Mouse (Mus musculus) E14TG2a.4 (cell line): ENCODE data around the gene Cadm2.

Experiments
- H3K27me3 ChIP-seq: 2 replicates; pipeline ENCODE4 v1.6.1; 2014; ENCODE audit warnings: low read length, control low read depth; ENCODE audit not compliant: insufficient read depth
- H3K36me3 ChIP-seq: 2 replicates; pipeline ENCODE4 v1.6.1; 2014; ENCODE audit warnings: low read length, control low read depth; ENCODE audit not compliant: insufficient read depth
- H3K4me1 ChIP-seq: replicated peaks from 2 replicates; pipeline ENCODE4 v1.6.1; 2014; ENCODE audit warnings: low read depth, low read length, control low read depth
- H3K4me3 ChIP-seq: replicated peaks from 2 replicates; pipeline ENCODE4 v1.5.1; 2014; ENCODE audit warnings: mild to moderate bottlenecking, low read length
- H3K9me3 ChIP-seq: 2 replicates; pipeline ENCODE4 v1.6.1; 2014; ENCODE audit warnings: low read length, control low read depth
- CTCF ChIP-seq: conservative IDR thresholded peaks from 2 replicates; pipeline ENCODE4 v1.5.1; 2014; ENCODE audit warnings: low read length
- NANOG ChIP-seq: IDR thresholded peaks from 2 replicates; pipeline ENCODE4 v1.6.1; 2014; ENCODE audit warnings: borderline replicate concordance, low read length, mixed read lengths
- POU5F1 ChIP-seq: IDR thresholded peaks from 2 replicates; pipeline ENCODE4 v1.6.1; 2014; ENCODE audit warnings: low read length, borderline replicate concordance

Cadm2 gene

DNA sequence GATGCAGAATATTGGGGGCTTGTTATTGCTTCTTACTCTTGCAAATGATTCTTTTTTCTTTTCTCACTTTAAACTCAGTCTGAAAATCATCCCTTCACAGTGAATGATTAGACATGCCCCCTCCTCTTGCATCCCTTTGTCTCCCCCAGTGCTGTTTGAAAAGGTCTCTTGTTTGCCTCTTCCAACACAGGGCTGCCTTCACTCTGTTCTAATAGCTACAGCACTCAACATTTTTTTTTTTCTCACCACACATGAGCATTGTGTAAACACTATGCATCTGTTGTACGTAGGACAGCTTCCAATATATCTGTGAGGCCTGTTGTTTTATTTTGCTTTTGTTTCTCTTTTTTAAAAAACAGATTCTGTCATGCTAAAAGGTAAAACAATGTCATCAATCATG is 695.2 kb downstream of the Cadm2 start:
- Histone ChIP-seq H3K27me3 (no peaks in the 10 kb centered on the region), H3K4me1 (no peaks in the 10 kb centered on the region), H3K36me3 (no peaks in the 10 kb centered on the region), H3K9me3 (no peaks in the 10 kb centered on the region), H3K4me3 (no peak overlapping the region)
- TF ChIP-seq POU5F1: no peak
- TF ChIP-seq CTCF: no peak
- no peak for TF ChIP-seq NANOG

DNA sequence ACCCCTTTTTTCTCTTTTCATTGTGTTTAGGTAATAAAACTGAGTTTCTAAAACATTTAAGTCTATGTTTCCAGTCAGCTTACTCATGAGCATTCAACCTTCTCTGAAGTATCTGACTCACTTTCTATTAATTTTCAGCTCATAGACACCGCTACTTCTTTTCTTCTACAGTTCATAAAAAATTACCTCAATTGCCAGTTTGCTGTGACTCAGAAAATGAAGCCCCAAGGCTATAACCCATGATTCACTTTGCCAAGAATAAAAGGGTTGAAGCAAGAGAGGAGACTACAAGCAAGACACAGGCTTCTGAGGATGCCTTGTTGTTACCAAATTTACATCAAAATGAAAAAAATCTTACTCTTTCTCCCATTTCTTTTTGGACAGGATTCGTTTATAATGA is 698.0 kb downstream of the Cadm2 start:
- Histone ChIP-seq H3K9me3 (no peaks in the 10 kb centered on the region), H3K4me1 (no peaks in the 10 kb centered on the region), H3K36me3 (no peaks in the 10 kb centered on the region), H3K4me3 (no peak overlapping the region), H3K27me3 (no peaks in the 10 kb centered on the region)
- TF ChIP-seq CTCF (no peak), NANOG (no peak), POU5F1 (no peak)

DNA sequence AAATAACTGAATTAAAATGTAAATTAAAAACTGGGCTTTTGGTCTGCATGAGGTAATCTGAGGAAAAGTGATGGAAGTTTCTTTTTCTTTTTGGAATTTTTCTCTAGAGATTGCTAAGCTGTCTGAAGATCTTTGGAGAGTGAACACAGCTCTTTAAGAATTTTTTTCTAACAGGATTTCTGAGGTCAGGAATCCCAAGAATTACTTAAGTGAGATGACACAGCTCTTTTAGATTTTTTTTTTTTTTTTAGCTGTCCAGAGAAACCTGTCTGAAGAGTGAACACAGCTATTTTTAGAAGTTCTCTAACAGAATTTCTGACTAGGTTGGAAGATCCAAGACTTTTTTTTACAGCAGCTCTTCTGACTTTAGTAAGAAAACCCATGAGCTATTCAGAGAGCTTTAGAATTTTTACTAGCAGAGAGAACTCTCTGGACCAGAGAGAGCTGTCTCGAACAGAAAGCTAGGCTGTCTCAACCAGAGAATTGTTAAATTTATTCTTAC is 699.2 kb downstream of the Cadm2 start:
- TF ChIP-seq NANOG (no peak), CTCF (no peak), POU5F1 (no peak)
- Histone ChIP-seq H3K36me3 (no peaks in the 10 kb centered on the region), H3K4me3 (no peak overlapping the region), H3K9me3 (no peaks in the 10 kb centered on the region), H3K4me1 (no peaks in the 10 kb centered on the region), H3K27me3 (no peaks in the 10 kb centered on the region)

DNA sequence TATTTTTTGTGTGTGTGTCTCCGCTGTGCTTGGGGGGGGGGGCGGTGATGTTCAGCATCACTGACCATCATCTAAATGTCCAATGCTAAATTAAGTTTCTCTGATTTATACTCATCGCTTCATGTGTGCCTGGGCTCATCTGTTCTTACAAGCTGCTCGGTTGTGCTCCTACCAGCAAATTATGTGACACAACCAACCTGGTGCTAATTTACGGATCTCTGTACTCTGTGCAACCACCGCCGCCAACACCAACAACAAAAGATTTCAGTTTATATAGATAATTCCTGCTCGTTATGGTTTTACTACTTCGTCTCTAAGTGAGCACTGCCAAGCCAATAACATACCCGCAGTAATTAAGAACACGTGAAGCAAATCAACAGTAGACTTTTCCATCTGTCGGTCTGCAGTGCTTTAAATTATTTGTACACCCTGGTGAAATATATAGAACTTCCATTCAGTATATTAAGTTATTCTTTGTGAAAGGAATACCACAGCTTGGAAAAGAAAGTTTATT is 700.8 kb downstream of the Cadm2 start:
- no peaks in the 10 kb centered on the region for H3K36me3 ChIP-seq
- no peaks in the 10 kb centered on the region for H3K4me1 ChIP-seq
- H3K4me3 ChIP-seq: no peak overlapping the region
- TF ChIP-seq POU5F1: no peak
- TF ChIP-seq CTCF: no peak
- no peak for TF ChIP-seq NANOG
- no peaks in the 10 kb centered on the region for H3K9me3 ChIP-seq
- H3K27me3 ChIP-seq: no peaks in the 10 kb centered on the region

DNA sequence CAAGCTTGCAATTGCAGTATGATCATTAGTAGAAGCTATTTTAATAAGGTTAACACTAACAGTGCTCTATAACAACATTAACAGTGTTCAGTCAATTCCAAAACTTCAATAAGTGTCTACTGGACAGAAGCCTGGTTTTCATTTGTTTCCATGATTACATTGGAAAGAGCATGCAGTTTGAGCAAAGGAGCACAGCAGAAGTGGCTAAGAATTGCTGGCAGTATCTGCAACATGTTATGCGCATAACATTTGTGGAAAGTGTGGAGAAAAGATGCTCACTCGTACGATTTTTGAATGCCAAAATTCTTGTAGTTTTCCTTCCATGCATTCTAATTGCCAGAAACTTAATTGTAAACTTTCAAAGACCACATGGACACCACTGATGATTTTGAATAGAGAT is 718.9 kb downstream of the Cadm2 start:
- TF ChIP-seq NANOG (no peak), POU5F1 (no peak)
- Histone ChIP-seq H3K36me3 (no peaks in the 10 kb centered on the region), H3K4me3 (no peak overlapping the region), H3K9me3 (no peaks in the 10 kb centered on the region), H3K27me3 (no peaks in the 10 kb centered on the region), H3K4me1 (no peaks in the 10 kb centered on the region)

DNA sequence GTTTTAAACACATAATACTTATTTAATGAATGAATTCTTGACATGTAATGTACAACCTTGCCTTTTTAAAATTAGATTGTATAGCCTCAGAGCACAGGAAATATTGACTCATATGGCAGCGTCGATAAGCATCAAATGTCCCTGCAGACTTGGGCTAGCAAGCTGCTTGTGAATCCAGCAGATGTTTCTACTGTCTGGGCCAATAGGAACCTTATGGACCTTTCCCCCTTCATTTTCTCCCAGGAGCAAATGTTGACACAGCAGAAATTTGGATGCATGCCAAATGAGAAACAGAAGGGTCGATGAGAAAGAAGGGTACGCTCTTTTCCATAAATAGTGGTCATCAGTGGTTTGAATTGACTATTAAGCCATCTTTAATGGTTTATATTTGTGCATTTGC is 720.0 kb downstream of the Cadm2 start:
- Histone ChIP-seq H3K9me3 (no peaks in the 10 kb centered on the region), H3K4me1 (no peaks in the 10 kb centered on the region), H3K4me3 (no peak overlapping the region), H3K36me3 (no peaks in the 10 kb centered on the region), H3K27me3 (no peaks in the 10 kb centered on the region)
- TF ChIP-seq CTCF (no peak), POU5F1 (no peak), NANOG (no peak)

DNA sequence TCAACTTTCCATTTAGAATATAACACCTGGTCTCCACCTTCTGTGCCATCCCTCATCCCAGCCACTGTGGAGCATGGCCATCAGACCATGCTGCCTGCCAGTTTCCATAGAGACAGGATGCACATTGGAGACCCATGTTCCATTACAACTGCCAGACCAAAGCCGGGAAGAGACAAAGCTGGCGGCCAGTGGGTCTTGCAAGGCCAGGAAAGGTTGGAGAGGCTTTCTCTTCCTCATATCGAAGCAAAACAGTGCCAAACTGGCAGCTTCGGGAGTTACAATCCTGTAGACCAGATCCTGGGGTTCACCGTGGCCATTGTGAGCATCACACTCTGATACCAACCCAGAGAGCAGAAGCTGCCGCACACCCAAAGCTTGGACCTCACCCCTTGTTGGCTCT is 728.3 kb downstream of the Cadm2 start:
- H3K4me1 ChIP-seq: no peaks in the 10 kb centered on the region
- H3K36me3 ChIP-seq: no peaks in the 10 kb centered on the region
- H3K27me3 ChIP-seq: no peaks in the 10 kb centered on the region
- H3K4me3 ChIP-seq: no peak overlapping the region
- no peaks in the 10 kb centered on the region for H3K9me3 ChIP-seq
- no peak for TF ChIP-seq POU5F1
- TF ChIP-seq NANOG: no peak
- TF ChIP-seq CTCF: no peak

DNA sequence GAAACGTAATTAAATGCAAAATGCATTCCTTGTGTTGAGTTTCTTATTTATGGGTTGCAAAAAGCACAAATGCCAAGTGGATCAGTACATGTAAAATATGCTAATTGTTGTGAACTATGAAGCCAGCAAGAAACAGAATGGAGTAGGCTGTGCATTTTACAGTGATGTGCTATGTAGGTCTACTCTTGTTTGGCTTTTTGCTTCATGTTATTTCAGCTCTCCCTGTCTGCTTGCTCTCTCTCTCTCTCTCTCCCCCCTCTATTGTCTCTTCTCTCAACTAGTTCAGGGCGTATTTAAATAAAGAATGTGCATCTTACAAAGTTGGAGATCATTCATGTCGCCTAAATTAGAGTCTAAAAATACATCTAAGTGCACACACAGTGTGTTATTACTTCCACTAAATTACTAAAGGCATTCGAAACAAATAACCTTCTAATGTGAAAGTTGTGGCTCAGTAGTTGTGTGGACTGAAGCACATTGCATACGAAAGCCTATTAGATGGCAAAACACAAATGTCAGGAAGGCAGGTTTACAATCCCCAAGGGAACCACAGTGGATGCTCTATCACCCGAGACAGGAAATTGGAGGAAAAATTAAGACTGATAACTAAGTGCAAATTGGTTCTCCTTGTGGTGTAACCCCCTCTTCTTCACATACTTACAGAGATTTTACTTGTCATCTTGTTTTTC is 729.0 kb downstream of the Cadm2 start:
- no peak for TF ChIP-seq POU5F1
- TF ChIP-seq CTCF: no peak
- no peak for TF ChIP-seq NANOG
- Histone ChIP-seq H3K36me3 (no peaks in the 10 kb centered on the region), H3K4me3 (no peak overlapping the region)

DNA sequence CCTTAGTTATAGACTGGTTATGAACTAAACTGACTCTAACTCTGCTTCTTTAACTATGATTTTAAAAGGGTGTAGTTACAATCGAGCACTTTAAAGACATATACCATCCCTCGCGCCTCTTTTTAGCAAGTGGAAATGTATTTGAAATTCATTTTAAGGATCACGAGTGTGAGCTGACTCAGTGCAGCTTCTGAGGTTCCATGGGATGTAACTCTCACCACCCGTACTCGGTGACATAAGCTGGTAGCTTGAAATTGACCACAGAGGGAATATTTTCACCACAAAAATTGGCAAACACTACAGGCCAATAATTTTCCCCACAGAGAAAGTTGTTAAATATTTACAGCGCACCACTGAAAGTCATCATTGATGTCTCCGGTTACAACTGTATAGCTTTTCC is 730.8 kb downstream of the Cadm2 start:
- Histone ChIP-seq H3K4me1 (no peaks in the 10 kb centered on the region), H3K9me3 (no peaks in the 10 kb centered on the region), H3K36me3 (no peaks in the 10 kb centered on the region), H3K27me3 (no peaks in the 10 kb centered on the region), H3K4me3 (no peak overlapping the region)
- TF ChIP-seq POU5F1 (no peak), CTCF (no peak), NANOG (no peak)

More for the DNA sequence above, 729.0 kb downstream of the Cadm2 start:
- H3K4me1 ChIP-seq: no peaks in the 10 kb centered on the region
- H3K27me3 ChIP-seq: no peaks in the 10 kb centered on the region
- no peaks in the 10 kb centered on the region for H3K9me3 ChIP-seq
